Mouse (Mus musculus) left cerebral cortex, postnatal 14 days (tissue): ENCODE results near the gene Etv4. TPM values are rescaled to one million over a fixed set of nuclear protein-coding genes. Genes with fewer than 3 reads are reported as not detected.

Experiments used
- DNase-seq, 2 experiments: peaks; one replicate each; pipeline ENCODE4 v3.0.0; 2021 to 2022; ENCODE audit warnings: low spot score in 2 of 2, mixed read lengths in 1 of 2
- intact Hi-C: fragments of 180-260 bp; cut with DNase I; formaldehyde crosslinking; loops from one replicate; pipeline ENCODE4 v1.15.1; 2025
- total RNA-seq, 2 experiments: library from RNA; stranded (reverse); gene quantifications; 2 replicates each; pipeline ENCODE4 v1.2.3; 2021

Etv4 gene
- total RNA-seq, 2 experiments from 2014 or later, result 18.5 to 19.3 TPM

DNA sequence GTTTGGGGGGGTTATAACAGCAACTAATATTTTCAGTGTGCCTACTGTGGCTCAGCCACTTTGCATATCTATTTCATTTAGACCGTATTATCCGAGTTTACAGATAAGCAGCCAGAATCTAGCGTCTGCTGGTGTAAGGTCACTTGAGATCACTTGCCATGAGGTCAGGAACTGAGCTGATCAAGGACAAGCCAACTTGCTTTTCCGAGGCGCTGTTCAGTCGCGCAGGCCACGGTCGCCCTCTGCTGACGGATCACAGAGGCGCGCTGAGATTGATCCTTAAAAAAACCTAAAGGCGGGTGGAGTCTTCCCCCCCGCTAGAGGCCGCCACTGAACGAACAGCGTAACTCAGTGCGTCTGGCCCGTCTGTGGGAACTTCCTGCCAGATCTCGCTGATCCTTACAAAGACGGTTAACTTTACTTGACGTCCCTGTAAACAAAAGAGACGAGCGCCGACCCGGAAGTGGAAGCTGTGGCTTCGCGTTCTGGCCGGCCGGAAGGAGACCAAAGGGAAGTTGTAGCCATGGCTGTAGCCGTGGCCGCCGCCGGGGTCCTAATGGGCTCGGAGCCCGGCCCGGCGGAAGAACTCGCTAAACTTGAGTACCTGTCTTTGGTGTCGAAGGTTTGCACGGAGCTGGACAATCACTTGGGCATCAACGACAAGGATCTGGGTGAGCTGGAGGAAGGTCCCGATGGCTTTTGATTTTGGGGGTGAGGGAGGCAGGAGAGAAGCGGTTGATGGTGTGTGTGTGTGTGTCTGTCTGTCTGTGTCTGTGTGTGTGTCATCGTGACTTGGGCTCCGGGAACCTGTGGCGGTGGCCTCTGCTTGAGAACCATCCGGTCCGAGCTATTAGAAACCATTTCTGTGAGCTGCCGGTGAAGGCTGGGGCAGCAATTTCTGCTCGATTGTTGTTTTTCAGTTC, 52.4 kb downstream of the Etv4 start, which contains the start of gene Dhx8:
Gene Dhx8 (plus strand): TSS at position 402 of the 923 bp plus-strand sequence.
- DNase-seq, result peak; percentile 99
- intact Hi-C loops, result loop anchor here (1.0 to 5.0 kb wide), 2 partner anchors 35 to 73 kb away; no protein-coding TSS in a partner anchor

DNA sequence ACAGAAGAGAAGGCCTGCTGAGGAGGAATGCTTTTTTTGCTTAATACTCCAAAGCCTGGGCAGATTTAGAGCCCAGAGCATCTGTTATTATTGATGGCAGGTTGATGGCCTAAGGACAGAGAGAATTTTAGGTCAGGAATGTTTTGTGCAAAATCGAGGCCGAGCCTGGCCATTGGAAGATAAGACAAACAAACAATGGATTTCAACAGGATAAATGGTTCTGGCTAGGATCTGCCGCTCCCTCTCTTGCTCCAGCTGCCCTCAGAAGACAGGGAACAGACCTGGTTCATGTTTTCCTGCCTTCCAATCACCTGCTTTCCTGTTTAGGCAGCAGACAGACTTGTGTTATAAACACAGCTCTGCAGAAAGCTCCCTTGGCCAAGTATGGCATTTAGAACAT, 55.9 kb downstream of the Etv4 start:
- intact Hi-C loops, result no loop called here

DNA sequence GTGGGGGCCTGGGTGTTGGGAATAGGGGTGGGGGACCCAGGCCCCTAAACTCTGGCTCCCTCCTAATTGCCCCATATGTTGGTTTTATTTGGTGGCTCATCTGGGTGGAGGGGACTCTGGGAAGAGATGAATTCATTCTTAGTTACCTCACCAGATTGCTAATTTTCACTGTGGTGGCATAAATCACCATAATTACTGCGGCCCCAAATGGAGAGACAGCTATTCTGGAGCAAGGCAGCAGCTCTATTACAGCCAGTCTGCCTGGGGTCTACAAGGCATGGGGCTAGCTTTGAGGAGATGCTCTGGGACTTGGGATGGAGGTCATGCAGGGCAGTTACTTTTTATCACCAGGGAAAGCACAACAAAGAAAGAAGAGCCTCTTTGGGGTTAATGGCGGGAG, 58.4 kb downstream of the Etv4 start:
- intact Hi-C loops, result no loop called here
- no peak for DNase-seq

More for the DNA sequence above, 55.9 kb downstream of the Etv4 start:
- no peak for DNase-seq

DNA sequence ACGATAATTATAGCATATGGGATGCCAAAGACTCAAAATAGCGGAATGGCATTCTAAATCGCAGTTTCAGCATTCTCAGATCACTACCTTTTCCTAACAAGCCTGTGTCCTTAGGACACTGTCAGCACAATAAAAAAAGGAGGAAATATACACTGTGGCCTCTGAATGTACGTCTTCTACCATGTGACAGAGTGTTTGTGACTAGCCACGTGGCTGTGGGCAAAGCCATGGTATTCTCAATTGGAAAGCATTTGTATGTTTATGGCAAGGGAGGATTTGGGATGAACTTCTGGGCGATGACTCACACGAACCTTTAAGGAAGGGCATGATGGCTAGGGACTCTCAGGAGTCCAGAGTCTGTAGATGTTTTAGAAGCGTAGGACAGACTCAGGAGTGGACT, 60.1 kb downstream of the Etv4 start:
- intact Hi-C loops, result no loop called here
- DNase-seq, result no peak

DNA sequence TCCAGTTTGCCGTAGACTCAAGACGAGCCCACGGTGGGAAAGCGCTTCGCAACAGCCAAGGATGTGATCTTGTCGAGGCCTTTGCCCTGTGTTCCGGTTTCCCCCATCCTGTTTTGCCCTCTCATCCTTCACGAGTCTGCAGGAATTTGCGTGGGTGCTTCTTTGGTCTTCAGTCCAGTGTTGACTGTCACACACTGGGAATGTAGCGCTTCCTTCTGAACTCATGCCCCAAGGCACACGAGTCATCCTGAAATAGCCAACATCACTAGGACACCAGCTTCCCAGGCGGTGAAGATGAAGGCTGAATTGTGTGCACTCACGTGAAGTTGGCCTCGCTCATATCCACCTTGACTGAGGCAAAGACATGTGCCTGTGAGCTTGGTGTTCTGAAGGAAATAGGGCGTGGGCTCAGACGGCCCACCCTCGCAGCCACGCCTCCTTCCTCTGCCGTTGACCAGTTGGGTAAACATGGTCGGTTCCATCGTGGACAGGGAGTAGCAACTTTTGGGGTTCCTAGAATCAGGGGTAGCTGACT, 65.1 kb downstream of the Etv4 start:
- DNase-seq, result no peak
- intact Hi-C loops, result no loop called here

Other genes with a start within 250 kb of the Etv4 start
- gene Brca1, start 233.4 kb downstream of the Etv4 start, total RNA-seq, result 1 to 10 TPM; 1.4 to 2.0 TPM
- 100 to 1,000 TPM; 115 to 116 TPM for gene Nbr1, start 233.2 kb downstream of the Etv4 start, total RNA-seq
- gene Tmem106a, start 203.1 kb downstream of the Etv4 start, total RNA-seq, result 1 to 10 TPM; 1.3 to 2.0 TPM
- gene Gm11634, start 186.1 kb downstream of the Etv4 start, total RNA-seq, result not detected
- gene Rdm1, start 158.2 kb downstream of the Etv4 start, total RNA-seq, result 1 to 10 TPM; 4.3 to 4.9 TPM
- 10 to 100 TPM; 23.2 to 39.8 TPM for gene Arl4d, start 119.8 kb downstream of the Etv4 start, total RNA-seq
- gene Dhx8, start 52.5 kb downstream of the Etv4 start, total RNA-seq, result 10 to 100 TPM; 34.6 to 34.9 TPM
- 1 to 10 TPM; 2.1 to 2.4 TPM for gene Meox1, start 109.0 kb upstream of the Etv4 start, total RNA-seq
- gene Sost, start 181.6 kb upstream of the Etv4 start, total RNA-seq, result not detected
- not detected for gene Cfap97d1, start 198.9 kb upstream of the Etv4 start, total RNA-seq
- gene Dusp3, start 201.6 kb upstream of the Etv4 start, total RNA-seq, result 100 to 1,000 TPM; 191 to 205 TPM
- gene Mpp3, start 243.1 kb upstream of the Etv4 start, total RNA-seq, result 10 to 100 TPM; 50.3 to 52.0 TPM